Mouse (Mus musculus): Measurements from ENCODE around the gene Uchl4. TPM values are rescaled to one million over a fixed set of nuclear protein-coding genes. Genes with fewer than 3 reads are reported as not detected.
A peak's percentile ranks its signal among the peaks of the same experiment; 100 is the strongest.

Uchl4 gene
- polyA plus RNA-seq, 1 experiment from 2014 or later, result 3.1 TPM

- Histone ChIP-seq H3K27me3 (ENCODE audit: low read depth, poor library complexity, severe bottlenecking) (no peaks in the 10 kb centered on the region), H3K4me1 (peaks cover 22% of the 10 kb centered on the region), H3K36me3 (peaks cover 18% of the 10 kb centered on the region), H3K27ac (replicated peaks) (no peak overlapping the region), H3K4me3 (no peak overlapping the region), H3K9me3 (replicated peaks) (no peaks in the 10 kb centered on the region)
- no peak for DNase-seq (ENCODE audit: low spot score)
Observed at GRCm38 (mm10) chr9:64217887-64218286, 17.1 kb upstream of the Uchl4 start.

GRCm38 (mm10) chr9:64219305-64219704 lies 15.7 kb upstream of the Uchl4 start:
- Histone ChIP-seq H3K9me3 (replicated peaks) (no peaks in the 10 kb centered on the region), H3K4me1 (peaks cover 22% of the 10 kb centered on the region), H3K36me3 (peaks cover 5% of the 10 kb centered on the region), H3K27me3 (ENCODE audit: low read depth, poor library complexity, severe bottlenecking) (no peaks in the 10 kb centered on the region), H3K4me3 (no peak overlapping the region), H3K27ac (replicated peaks) (no peak overlapping the region)
- DNase-seq (ENCODE audit: low spot score), result no peak
- 68% methylated on average over 1 of the region's 1 CpGs for WGBS

GRCm38 (mm10) chr9:64219772-64220420 lies 15.1 kb upstream of the Uchl4 start:
- Histone ChIP-seq H3K27me3 (ENCODE audit: low read depth, poor library complexity, severe bottlenecking) (no peaks in the 10 kb centered on the region), H3K4me3 (no peak overlapping the region), H3K36me3 (0 out of 2 replicates have a peak, but pooled peaks cover 5% of the 10 kb centered on the region), H3K27ac (replicated peaks) (no peak overlapping the region), H3K4me1 (peaks cover 22% of the 10 kb centered on the region), H3K9me3 (replicated peaks) (no peaks in the 10 kb centered on the region)
- 85% methylated on average over 10 of the region's 10 CpGs for WGBS
- no peak for DNase-seq (ENCODE audit: low spot score)

- no peak overlapping the region for H3K4me3 ChIP-seq
- H3K9me3 ChIP-seq (replicated peaks), result no peaks in the 10 kb centered on the region
- DNase-seq (ENCODE audit: low spot score), result no peak
- H3K36me3 ChIP-seq, result 0 out of 2 replicates have a peak, but pooled peaks cover 6% of the 10 kb centered on the region
- WGBS, result 62% methylated on average over 1 of the region's 1 CpGs
- no peaks in the 10 kb centered on the region for H3K27me3 ChIP-seq (ENCODE audit: low read depth, poor library complexity, severe bottlenecking)
- H3K4me1 ChIP-seq, result peaks cover 22% of the 10 kb centered on the region
- no peak overlapping the region for H3K27ac ChIP-seq (replicated peaks)
Observed at GRCm38 (mm10) chr9:64220603-64221002, 14.4 kb upstream of the Uchl4 start.

- no peak overlapping the region for H3K4me3 ChIP-seq
Observed at GRCm38 (mm10) chr9:64221480-64221879, 13.5 kb upstream of the Uchl4 start.

GRCm38 (mm10) chr9:64222098-64222497 lies 12.9 kb upstream of the Uchl4 start:
- no peak for DNase-seq (ENCODE audit: low spot score)
- WGBS, result 77% methylated on average over 2 of the region's 2 CpGs
- H3K27ac ChIP-seq (replicated peaks), result no peak overlapping the region
- no peak overlapping the region for H3K4me3 ChIP-seq
- no peaks in the 10 kb centered on the region for H3K9me3 ChIP-seq (replicated peaks)
- 0 out of 2 replicates have a peak, but pooled peaks cover 6% of the 10 kb centered on the region for H3K36me3 ChIP-seq
- peaks cover 22% of the 10 kb centered on the region for H3K4me1 ChIP-seq
- H3K27me3 ChIP-seq (ENCODE audit: low read depth, poor library complexity, severe bottlenecking), result no peaks in the 10 kb centered on the region

More at GRCm38 (mm10) chr9:64221480-64221879, 13.5 kb upstream of the Uchl4 start:
- H3K9me3 ChIP-seq (replicated peaks), result no peaks in the 10 kb centered on the region
- peaks cover 22% of the 10 kb centered on the region for H3K4me1 ChIP-seq
- no peak for DNase-seq (ENCODE audit: low spot score)
- H3K36me3 ChIP-seq, result 0 out of 2 replicates have a peak, but pooled peaks cover 6% of the 10 kb centered on the region
- 76% methylated on average over 4 of the region's 4 CpGs for WGBS
- H3K27ac ChIP-seq (replicated peaks), result no peak overlapping the region
- no peaks in the 10 kb centered on the region for H3K27me3 ChIP-seq (ENCODE audit: low read depth, poor library complexity, severe bottlenecking)

- no peak overlapping the region for H3K27ac ChIP-seq (replicated peaks)
- no peaks in the 10 kb centered on the region for H3K27me3 ChIP-seq (ENCODE audit: low read depth, poor library complexity, severe bottlenecking)
- H3K9me3 ChIP-seq (replicated peaks), result no peaks in the 10 kb centered on the region
- peaks cover 14% of the 10 kb centered on the region; the same call in 1 of the 2 replicates for H3K4me1 ChIP-seq
- 0 out of 2 replicates have a peak, but pooled peaks cover 6% of the 10 kb centered on the region for H3K36me3 ChIP-seq
- H3K4me3 ChIP-seq, result no peak overlapping the region
- no peak for DNase-seq (ENCODE audit: low spot score)
Observed at GRCm38 (mm10) chr9:64225805-64226204, 9.2 kb upstream of the Uchl4 start.

- Histone ChIP-seq H3K4me3 (no peak overlapping the region), H3K27me3 (ENCODE audit: low read depth, poor library complexity, severe bottlenecking) (no peaks in the 10 kb centered on the region), H3K27ac (replicated peaks) (no peak overlapping the region), H3K4me1 (peaks cover 8% of the 10 kb centered on the region; the same call in 1 of the 2 replicates), H3K36me3 (0 out of 2 replicates have a peak, but pooled peaks cover 6% of the 10 kb centered on the region), H3K9me3 (replicated peaks) (no peaks in the 10 kb centered on the region)
- 87% methylated on average over 12 of the region's 12 CpGs for WGBS
- no peak for DNase-seq (ENCODE audit: low spot score)
Observed at GRCm38 (mm10) chr9:64227736-64228135, 7.3 kb upstream of the Uchl4 start.

GRCm38 (mm10) chr9:64228972-64229371 lies 6.0 kb upstream of the Uchl4 start:
- H3K27me3 ChIP-seq (ENCODE audit: low read depth, poor library complexity, severe bottlenecking), result no peaks in the 10 kb centered on the region
- DNase-seq (ENCODE audit: low spot score), result no peak
- H3K36me3 ChIP-seq, result 0 out of 2 replicates have a peak, but pooled peaks cover 6% of the 10 kb centered on the region
- peaks cover 11% of the 10 kb centered on the region; the same call in 1 of the 2 replicates for H3K4me1 ChIP-seq
- H3K4me3 ChIP-seq, result no peak overlapping the region
- H3K9me3 ChIP-seq (replicated peaks), result no peaks in the 10 kb centered on the region
- no peak overlapping the region for H3K27ac ChIP-seq (replicated peaks)

GRCm38 (mm10) chr9:64231171-64231570 lies 3.8 kb upstream of the Uchl4 start:
- Histone ChIP-seq H3K36me3 (peaks cover 15% of the 10 kb centered on the region), H3K4me1 (peaks cover 11% of the 10 kb centered on the region; the same call in 1 of the 2 replicates), H3K27me3 (ENCODE audit: low read depth, poor library complexity, severe bottlenecking) (no peaks in the 10 kb centered on the region), H3K27ac (replicated peaks) (no peak overlapping the region), H3K4me3 (no peak overlapping the region), H3K9me3 (replicated peaks) (no peaks in the 10 kb centered on the region)
- DNase-seq (ENCODE audit: low spot score), result no peak
- WGBS, result 82% methylated on average over 5 of the region's 5 CpGs

GRCm38 (mm10) chr9:64231674-64232073 lies 3.3 kb upstream of the Uchl4 start:
- H3K36me3 ChIP-seq, result peaks cover 17% of the 10 kb centered on the region
- H3K4me1 ChIP-seq, result peaks cover 11% of the 10 kb centered on the region; the same call in 1 of the 2 replicates
- no peaks in the 10 kb centered on the region for H3K9me3 ChIP-seq (replicated peaks)
- no peaks in the 10 kb centered on the region for H3K27me3 ChIP-seq (ENCODE audit: low read depth, poor library complexity, severe bottlenecking)
- DNase-seq (ENCODE audit: low spot score), result no peak
- no peak overlapping the region for H3K4me3 ChIP-seq
- H3K27ac ChIP-seq (replicated peaks), result peak overlapping the region; percentile 33; the same call in 1 of the 2 replicates
- 83% methylated on average over 3 of the region's 3 CpGs for WGBS

- Histone ChIP-seq H3K27me3 (ENCODE audit: low read depth, poor library complexity, severe bottlenecking) (no peaks in the 10 kb centered on the region), H3K4me3 (no peak overlapping the region), H3K4me1 (peaks cover 11% of the 10 kb centered on the region; the same call in 1 of the 2 replicates), H3K9me3 (replicated peaks) (no peaks in the 10 kb centered on the region), H3K27ac (replicated peaks) (peak overlapping the region; percentile 33; the same call in 1 of the 2 replicates), H3K36me3 (peaks cover 17% of the 10 kb centered on the region)
- no peak for DNase-seq (ENCODE audit: low spot score)
- 87% methylated on average over 9 of the region's 9 CpGs for WGBS
Observed at GRCm38 (mm10) chr9:64232257-64232957, 2.6 kb upstream of the Uchl4 start.

GRCm38 (mm10) chr9:64233656-64234055 lies 1.3 kb upstream of the Uchl4 start:
- 83% methylated on average over 5 of the region's 5 CpGs for WGBS
- H3K9me3 ChIP-seq (replicated peaks), result no peaks in the 10 kb centered on the region
- H3K36me3 ChIP-seq, result peaks cover 17% of the 10 kb centered on the region
- H3K27ac ChIP-seq (replicated peaks), result no peak overlapping the region
- no peak for DNase-seq (ENCODE audit: low spot score)
- H3K4me3 ChIP-seq, result no peak overlapping the region
- H3K27me3 ChIP-seq (ENCODE audit: low read depth, poor library complexity, severe bottlenecking), result no peaks in the 10 kb centered on the region
- H3K4me1 ChIP-seq, result peaks cover 11% of the 10 kb centered on the region; the same call in 1 of the 2 replicates
